Mouse (Mus musculus): Measurements from ENCODE around the gene Rps10. TPM values are rescaled to one million over a fixed set of nuclear protein-coding genes. Genes with fewer than 3 reads are reported as not detected.
A peak's percentile ranks its signal among the peaks of the same experiment; 100 is the strongest.
"Not testable (repeated sequence)": the region's sequence is repeated elsewhere in the genome, so short reads cannot be mapped to it uniquely, and the experiment has no call there.

Rps10 gene
- polyA plus RNA-seq, 1 experiment from 2014 or later: 591 TPM

DNA sequence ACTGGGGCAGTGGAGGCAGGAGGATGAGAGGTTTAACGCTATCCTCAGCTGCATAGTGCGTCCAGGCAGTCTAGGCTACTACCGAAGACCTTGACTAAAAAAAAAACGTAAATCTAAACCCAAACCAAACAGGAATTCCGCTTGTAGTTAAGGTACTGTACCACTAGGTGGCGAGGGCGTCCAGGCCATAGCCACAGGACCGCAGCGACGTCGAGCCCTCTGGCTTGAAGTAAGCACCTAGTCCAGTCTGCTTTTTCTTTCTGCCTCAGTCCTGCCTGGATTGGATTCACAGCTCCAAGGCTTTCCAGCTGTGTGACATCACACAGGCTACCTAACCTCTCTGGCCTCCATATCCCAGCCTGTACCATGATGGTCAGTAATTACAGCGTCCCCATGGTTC, 13.7 kb upstream of the Rps10 start:
- peak; percentile 92 for TF ChIP-seq CTCF (IDR thresholded peaks at IDR 0.05; ENCODE audit: low read depth)
- peak; percentile 46; the same call in 1 of the 2 replicates for ATAC-seq
- Histone ChIP-seq H3K36me3 (ENCODE audit: control insufficient read depth, insufficient read depth) (no peaks in the 10 kb centered on the region), H3K27ac (ENCODE audit: low read depth, low read length) (no peak overlapping the region), H3K27me3 (replicated peaks; ENCODE audit: control insufficient read depth, insufficient read depth, low read length) (peaks cover 6% of the 10 kb centered on the region), H3K4me2 (replicated peaks; ENCODE audit: low read depth) (no peak overlapping the region), H3K4me1 (replicated peaks; ENCODE audit: control insufficient read depth, insufficient read depth, low read length) (no peaks in the 10 kb centered on the region), H3K9ac (ENCODE audit: low read depth, low read length) (no peak overlapping the region), H3K9me3 (ENCODE audit: control insufficient read depth) (no peaks in the 10 kb centered on the region), H3K4me3 (ENCODE audit: low read depth, low read length) (no peak overlapping the region)
- WGBS: 8% methylated on average over 12 of the region's 12 CpGs

DNA sequence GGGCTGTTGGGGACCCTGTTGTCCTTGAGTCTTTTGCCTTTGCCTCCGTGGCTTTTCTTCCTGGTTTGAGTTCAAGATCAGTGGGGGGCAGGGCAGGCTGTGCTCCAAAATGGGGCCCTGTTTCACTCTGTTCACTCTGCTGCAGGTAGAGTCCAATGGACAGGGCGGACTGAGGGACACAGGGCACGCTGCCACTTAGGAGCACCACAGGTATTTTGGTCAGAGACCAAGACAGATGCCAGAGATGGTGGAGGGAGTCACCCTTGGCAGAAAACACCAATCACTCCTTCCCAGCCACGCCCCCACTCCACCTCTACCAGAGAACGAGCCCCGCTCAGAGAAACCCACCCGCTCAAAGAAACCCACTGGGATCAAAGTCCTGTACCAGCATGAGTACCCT, 9.3 kb upstream of the Rps10 start:
- Histone ChIP-seq H3K4me2 (replicated peaks; ENCODE audit: low read depth) (no peak overlapping the region), H3K27ac (ENCODE audit: low read depth, low read length) (no peak overlapping the region), H3K9ac (ENCODE audit: low read depth, low read length) (no peak overlapping the region), H3K4me3 (ENCODE audit: low read depth, low read length) (no peak overlapping the region), H3K4me1 (replicated peaks; ENCODE audit: control insufficient read depth, insufficient read depth, low read length) (no peaks in the 10 kb centered on the region), H3K27me3 (replicated peaks; ENCODE audit: control insufficient read depth, insufficient read depth, low read length) (no peaks in the 10 kb centered on the region), H3K36me3 (ENCODE audit: control insufficient read depth, insufficient read depth) (no peaks in the 10 kb centered on the region), H3K9me3 (ENCODE audit: control insufficient read depth) (no peaks in the 10 kb centered on the region)
- no peak for ATAC-seq
- 46% methylated on average over 7 of the region's 7 CpGs for WGBS
- TF ChIP-seq CTCF (IDR thresholded peaks at IDR 0.05; ENCODE audit: low read depth): no peak

DNA sequence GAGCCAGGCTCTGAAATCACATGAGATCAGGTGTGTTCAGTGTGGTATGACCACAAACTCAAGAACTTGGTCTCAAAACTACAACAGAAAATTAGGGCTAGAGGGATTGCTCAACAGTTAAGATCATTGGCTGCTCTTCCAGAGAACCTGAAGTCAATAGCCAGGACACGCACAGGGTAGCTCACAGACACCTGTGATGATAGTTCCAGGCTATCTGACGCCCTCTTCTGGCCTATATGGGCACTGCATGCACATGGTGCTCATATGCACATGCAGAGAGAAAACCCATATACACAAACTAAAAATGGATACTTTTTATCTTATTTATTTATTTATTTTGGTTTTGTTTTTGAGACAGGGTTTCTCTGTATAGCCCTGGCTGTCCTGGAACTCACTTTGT, 8.1 kb upstream of the Rps10 start:
- H3K9me3 ChIP-seq (ENCODE audit: control insufficient read depth): no peaks in the 10 kb centered on the region
- no peak overlapping the region for H3K4me3 ChIP-seq (ENCODE audit: low read depth, low read length)
- H3K4me1 ChIP-seq (replicated peaks; ENCODE audit: control insufficient read depth, insufficient read depth, low read length): no peaks in the 10 kb centered on the region
- peak; percentile 44 for TF ChIP-seq CTCF (IDR thresholded peaks at IDR 0.05; ENCODE audit: low read depth)
- H3K36me3 ChIP-seq (ENCODE audit: control insufficient read depth, insufficient read depth): no peaks in the 10 kb centered on the region
- ATAC-seq: no peak
- no peak overlapping the region for H3K27ac ChIP-seq (ENCODE audit: low read depth, low read length)
- no peak overlapping the region for H3K4me2 ChIP-seq (replicated peaks; ENCODE audit: low read depth)
- WGBS: 49% methylated on average over 2 of the region's 2 CpGs
- H3K27me3 ChIP-seq (replicated peaks; ENCODE audit: control insufficient read depth, insufficient read depth, low read length): no peaks in the 10 kb centered on the region
- H3K9ac ChIP-seq (ENCODE audit: low read depth, low read length): no peak overlapping the region

DNA sequence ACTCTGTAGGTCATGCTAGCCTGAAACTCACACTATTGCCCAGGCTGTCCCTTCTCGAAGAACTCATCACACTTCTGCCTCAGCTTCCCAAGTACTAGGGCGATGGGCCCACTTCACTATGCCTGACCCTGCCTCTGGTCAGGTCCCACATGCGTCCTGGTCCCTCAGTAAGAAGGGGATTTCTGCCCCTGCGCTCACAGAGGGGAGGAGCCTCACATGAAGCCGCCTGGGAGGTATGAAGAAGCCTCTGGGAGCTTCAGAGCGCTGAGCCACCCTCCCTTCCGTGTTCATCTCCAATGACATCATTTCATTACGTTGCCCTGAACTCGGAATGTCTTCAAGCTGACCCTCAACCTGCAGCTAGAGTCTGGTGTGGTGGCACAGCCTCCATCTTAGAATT, 7.3 kb upstream of the Rps10 start:
- no peak for TF ChIP-seq CTCF (IDR thresholded peaks at IDR 0.05; ENCODE audit: low read depth)
- Histone ChIP-seq H3K9me3 (ENCODE audit: control insufficient read depth) (no peaks in the 10 kb centered on the region), H3K4me1 (replicated peaks; ENCODE audit: control insufficient read depth, insufficient read depth, low read length) (no peaks in the 10 kb centered on the region), H3K27ac (ENCODE audit: low read depth, low read length) (no peak overlapping the region), H3K4me2 (replicated peaks; ENCODE audit: low read depth) (no peak overlapping the region), H3K9ac (ENCODE audit: low read depth, low read length) (no peak overlapping the region), H3K36me3 (ENCODE audit: control insufficient read depth, insufficient read depth) (no peaks in the 10 kb centered on the region), H3K27me3 (replicated peaks; ENCODE audit: control insufficient read depth, insufficient read depth, low read length) (no peaks in the 10 kb centered on the region), H3K4me3 (ENCODE audit: low read depth, low read length) (no peak overlapping the region)
- ATAC-seq: no peak
- WGBS: 81% methylated on average over 9 of the region's 9 CpGs

DNA sequence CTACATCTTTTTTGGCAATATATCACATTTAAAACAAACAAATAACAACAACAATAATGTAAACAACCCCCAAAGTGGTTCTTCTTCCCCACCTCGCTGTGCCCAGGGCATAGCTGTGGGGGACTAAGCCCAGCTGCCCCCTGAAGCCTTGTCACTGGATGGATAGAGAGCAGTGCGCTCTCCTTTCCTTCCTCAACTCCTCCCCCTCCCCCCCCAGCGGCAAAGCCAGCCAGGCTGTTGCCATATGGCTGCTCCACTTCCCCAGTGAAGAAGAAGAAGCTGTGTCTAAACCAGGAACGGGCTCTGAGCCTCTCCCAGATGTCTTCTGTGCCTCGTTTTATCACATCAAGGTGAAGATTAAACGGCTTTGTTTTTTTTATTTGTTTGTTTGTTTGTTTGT, 6.6 kb upstream of the Rps10 start:
- no peak for TF ChIP-seq CTCF (IDR thresholded peaks at IDR 0.05; ENCODE audit: low read depth)
- WGBS: 42% methylated on average over 6 of the region's 6 CpGs
- no peak overlapping the region for H3K4me3 ChIP-seq (ENCODE audit: low read depth, low read length)
- no peak overlapping the region for H3K27ac ChIP-seq (ENCODE audit: low read depth, low read length)
- ATAC-seq: no peak
- no peaks in the 10 kb centered on the region for H3K36me3 ChIP-seq (ENCODE audit: control insufficient read depth, insufficient read depth)
- H3K9ac ChIP-seq (ENCODE audit: low read depth, low read length): peak overlapping the region; percentile 1; the same call in 1 of the 2 replicates
- no peaks in the 10 kb centered on the region for H3K9me3 ChIP-seq (ENCODE audit: control insufficient read depth)
- no peaks in the 10 kb centered on the region for H3K27me3 ChIP-seq (replicated peaks; ENCODE audit: control insufficient read depth, insufficient read depth, low read length)
- H3K4me2 ChIP-seq (replicated peaks; ENCODE audit: low read depth): no peak overlapping the region
- H3K4me1 ChIP-seq (replicated peaks; ENCODE audit: control insufficient read depth, insufficient read depth, low read length): no peaks in the 10 kb centered on the region

DNA sequence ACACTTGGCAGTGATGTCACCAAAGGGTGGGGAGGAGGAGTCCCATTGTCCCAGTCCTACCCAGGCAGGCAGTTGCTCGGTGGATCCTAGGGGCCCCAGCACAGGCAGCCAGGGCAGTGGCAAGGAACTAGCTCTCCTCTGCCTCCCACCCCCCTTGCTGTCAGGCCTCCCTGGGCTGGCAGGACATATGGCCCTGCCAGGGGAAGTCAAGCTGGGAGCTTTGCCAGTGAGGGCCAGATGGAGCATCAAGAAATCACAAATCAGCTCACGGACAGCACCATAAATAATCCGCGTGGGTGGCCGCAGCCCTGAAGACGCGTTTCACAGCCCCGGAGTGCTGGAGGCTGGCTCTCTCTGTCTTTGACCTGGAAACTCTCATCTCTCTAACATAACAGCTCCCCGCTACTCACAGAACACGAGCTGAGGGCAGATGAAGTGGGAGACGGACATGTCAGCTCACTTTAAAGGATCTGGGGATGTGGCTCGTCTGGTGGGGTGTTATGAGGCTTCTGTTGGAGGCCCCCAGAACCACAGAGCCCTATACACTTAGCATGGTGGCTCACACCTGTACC, 6.1 kb upstream of the Rps10 start:
- WGBS: 26% methylated on average over 12 of the region's 12 CpGs
- H3K36me3 ChIP-seq (ENCODE audit: control insufficient read depth, insufficient read depth): no peaks in the 10 kb centered on the region
- H3K4me2 ChIP-seq (replicated peaks; ENCODE audit: low read depth): no peak overlapping the region
- no peaks in the 10 kb centered on the region for H3K27me3 ChIP-seq (replicated peaks; ENCODE audit: control insufficient read depth, insufficient read depth, low read length)
- no peak overlapping the region for H3K27ac ChIP-seq (ENCODE audit: low read depth, low read length)
- H3K9me3 ChIP-seq (ENCODE audit: control insufficient read depth): no peaks in the 10 kb centered on the region
- no peaks in the 10 kb centered on the region for H3K4me1 ChIP-seq (replicated peaks; ENCODE audit: control insufficient read depth, insufficient read depth, low read length)
- no peak for ATAC-seq
- TF ChIP-seq CTCF (IDR thresholded peaks at IDR 0.05; ENCODE audit: low read depth): no peak
- no peak overlapping the region for H3K4me3 ChIP-seq (ENCODE audit: low read depth, low read length)
- H3K9ac ChIP-seq (ENCODE audit: low read depth, low read length): peak overlapping the region; percentile 1; the same call in 1 of the 2 replicates

DNA sequence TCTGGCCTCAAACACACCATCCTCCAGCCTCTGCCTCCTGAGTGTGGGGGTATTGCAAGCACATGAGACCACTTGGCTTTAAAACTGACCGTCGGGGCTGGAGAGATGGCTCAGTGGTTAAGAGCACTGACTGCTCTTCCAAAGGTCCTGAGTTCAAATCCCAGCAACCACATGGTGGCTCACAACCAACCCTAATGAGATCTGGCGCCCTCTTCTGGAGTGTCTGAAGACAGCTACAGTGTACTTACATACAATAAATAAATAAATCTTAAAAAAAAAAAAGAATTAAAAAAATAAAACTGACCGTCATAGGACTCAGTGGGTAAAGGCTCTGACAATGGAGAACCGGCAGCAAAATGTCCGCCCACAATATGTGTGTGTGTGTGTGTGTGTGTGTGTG, 3.4 kb upstream of the Rps10 start:
- H3K4me1 ChIP-seq (replicated peaks; ENCODE audit: control insufficient read depth, insufficient read depth, low read length); H3K4me3 ChIP-seq (ENCODE audit: low read depth, low read length); ATAC-seq; H3K9ac ChIP-seq (ENCODE audit: low read depth, low read length); H3K4me2 ChIP-seq (replicated peaks; ENCODE audit: low read depth); H3K27ac ChIP-seq (ENCODE audit: low read depth, low read length); H3K36me3 ChIP-seq (ENCODE audit: control insufficient read depth, insufficient read depth); H3K27me3 ChIP-seq (replicated peaks; ENCODE audit: control insufficient read depth, insufficient read depth, low read length); H3K9me3 ChIP-seq (ENCODE audit: control insufficient read depth): not testable (repeated sequence)
- WGBS: 90% methylated on average over 6 of the region's 6 CpGs
- peak; percentile 21 for TF ChIP-seq CTCF (IDR thresholded peaks at IDR 0.05; ENCODE audit: low read depth)
